Mouse (Mus musculus) megakaryocyte, embryonic 14.5 days (primary cell): ENCODE results near the gene Gstp2. TPM values are rescaled to one million over a fixed set of nuclear protein-coding genes. Genes with fewer than 3 reads are reported as not detected.

Source experiments
- H3K27me3 ChIP-seq: replicated peaks from 2 replicates; pipeline ENCODE3; 2012; ENCODE audit warnings: inconsistent platforms
- H3K36me3 ChIP-seq: replicated peaks from 2 replicates; pipeline ENCODE3; 2012; ENCODE audit warnings: low read length, inconsistent platforms, mixed read lengths
- H3K4me1 ChIP-seq: 2 replicates; pipeline ENCODE4 v1.6.1; 2012; ENCODE audit warnings: inconsistent platforms
- H3K4me3 ChIP-seq: replicated peaks from 2 replicates; pipeline ENCODE3; 2012; ENCODE audit warnings: moderate library complexity, mild to moderate bottlenecking, inconsistent platforms
- H3K9me3 ChIP-seq: 2 replicates; pipeline ENCODE4 v1.6.1; 2012; ENCODE audit warnings: inconsistent platforms
- FLI1 ChIP-seq: IDR thresholded peaks from 2 replicates; pipeline ENCODE4 v1.6.1; 2012; ENCODE audit warnings: low read length, inconsistent platforms, mixed read lengths
- GATA1 ChIP-seq: IDR thresholded peaks from 3 replicates; pipeline ENCODE4 v1.6.1; 2012; ENCODE audit warnings: mixed read lengths, low read length, inconsistent platforms, borderline replicate concordance
- polyA plus RNA-seq: library from polyadenylated mRNA; stranded (reverse); fragments of >175 nt; gene quantifications from 2 replicates; pipeline ENCODE4 v1.2.3, GENCODE M21; 2012; ENCODE audit warnings: low replicate concordance; ENCODE audit not compliant: insufficient read depth

Gstp2 gene
- polyA plus RNA-seq, 1 experiment: not detected

- Histone ChIP-seq H3K4me1 (peaks cover 55% of the 10 kb centered on the region), H3K9me3 (no peaks in the 10 kb centered on the region), H3K4me3 (no peak overlapping the region), H3K27me3 (peaks cover 82% of the 10 kb centered on the region), H3K36me3 (no peaks in the 10 kb centered on the region)
- TF ChIP-seq FLI1 (no peak), GATA1 (no peak)
Measured at GRCm38 (mm10) chr19:4086156-4086555, 40.3 kb upstream of the Gstp2 start.

GRCm38 (mm10) chr19:4084984-4085383 lies 39.2 kb upstream of the Gstp2 start:
- Histone ChIP-seq H3K9me3 (no peaks in the 10 kb centered on the region), H3K4me3 (no peak overlapping the region), H3K4me1 (peaks cover 53% of the 10 kb centered on the region), H3K27me3 (peaks cover 86% of the 10 kb centered on the region), H3K36me3 (no peaks in the 10 kb centered on the region)
- no peak for TF ChIP-seq FLI1
- no peak for TF ChIP-seq GATA1

- Histone ChIP-seq H3K36me3 (no peaks in the 10 kb centered on the region), H3K4me1 (peaks cover 53% of the 10 kb centered on the region), H3K9me3 (no peaks in the 10 kb centered on the region), H3K4me3 (no peak overlapping the region), H3K27me3 (peaks cover 86% of the 10 kb centered on the region)
- TF ChIP-seq FLI1 (no peak), GATA1 (no peak)
Measured at GRCm38 (mm10) chr19:4083826-4084225, 38.0 kb upstream of the Gstp2 start.

GRCm38 (mm10) chr19:4083316-4083715 lies 37.5 kb upstream of the Gstp2 start:
- Histone ChIP-seq H3K4me1 (peaks cover 49% of the 10 kb centered on the region), H3K4me3 (no peak overlapping the region), H3K27me3 (peaks cover 84% of the 10 kb centered on the region), H3K9me3 (no peaks in the 10 kb centered on the region), H3K36me3 (no peaks in the 10 kb centered on the region)
- TF ChIP-seq GATA1 (no peak), FLI1 (no peak)

- peaks cover 6% of the 10 kb centered on the region; the same call in 1 of the 2 replicates for H3K9me3 ChIP-seq
- no peak overlapping the region for H3K4me3 ChIP-seq
- H3K27me3 ChIP-seq: peaks cover 85% of the 10 kb centered on the region
- TF ChIP-seq GATA1: no peak
- TF ChIP-seq FLI1: no peak
- H3K4me1 ChIP-seq: peaks cover 50% of the 10 kb centered on the region
- no peaks in the 10 kb centered on the region for H3K36me3 ChIP-seq
Measured at GRCm38 (mm10) chr19:4082219-4082965, 36.6 kb upstream of the Gstp2 start.

- H3K9me3 ChIP-seq: peaks cover 9% of the 10 kb centered on the region
- H3K36me3 ChIP-seq: no peaks in the 10 kb centered on the region
- H3K4me1 ChIP-seq: peaks cover 43% of the 10 kb centered on the region
- peaks cover 78% of the 10 kb centered on the region for H3K27me3 ChIP-seq
- no peak within 1 kb of the TSS for H3K4me3 ChIP-seq
- TF ChIP-seq GATA1: no peak
Measured at GRCm38 (mm10) chr19:4081394-4081793, 35.6 kb upstream of the Gstp2 start, which contains the start of gene Cabp2. Cabp2 (plus strand) TSS chr19:4081578.

GRCm38 (mm10) chr19:4080511-4081009 lies 34.7 kb upstream of the Gstp2 start:
- Histone ChIP-seq H3K9me3 (peaks cover 10% of the 10 kb centered on the region), H3K4me1 (peaks cover 35% of the 10 kb centered on the region), H3K27me3 (peaks cover 73% of the 10 kb centered on the region), H3K36me3 (no peaks in the 10 kb centered on the region), H3K4me3 (no peak overlapping the region)
- TF ChIP-seq GATA1: no peak
- no peak for TF ChIP-seq FLI1

- H3K4me3 ChIP-seq: no peak overlapping the region
- no peaks in the 10 kb centered on the region for H3K36me3 ChIP-seq
- TF ChIP-seq FLI1: no peak
- no peak for TF ChIP-seq GATA1
- peaks cover 10% of the 10 kb centered on the region for H3K9me3 ChIP-seq
- peaks cover 66% of the 10 kb centered on the region for H3K27me3 ChIP-seq
- peaks cover 25% of the 10 kb centered on the region for H3K4me1 ChIP-seq
Measured at GRCm38 (mm10) chr19:4079594-4079993, 33.8 kb upstream of the Gstp2 start.

GRCm38 (mm10) chr19:4075531-4075930 lies 29.7 kb upstream of the Gstp2 start:
- no peak overlapping the region for H3K4me3 ChIP-seq
- no peak for TF ChIP-seq GATA1

GRCm38 (mm10) chr19:4072706-4073424 lies 27.0 kb upstream of the Gstp2 start:
- peaks cover 47% of the 10 kb centered on the region for H3K27me3 ChIP-seq
- no peaks in the 10 kb centered on the region for H3K36me3 ChIP-seq
- peaks cover 8% of the 10 kb centered on the region for H3K9me3 ChIP-seq
- TF ChIP-seq GATA1 (no peak), FLI1 (no peak)
- no peak overlapping the region for H3K4me3 ChIP-seq
- peaks cover 7% of the 10 kb centered on the region for H3K4me1 ChIP-seq

More at GRCm38 (mm10) chr19:4075531-4075930, 29.7 kb upstream of the Gstp2 start:
- Histone ChIP-seq H3K36me3 (no peaks in the 10 kb centered on the region), H3K27me3 (peaks cover 49% of the 10 kb centered on the region), H3K9me3 (peaks cover 10% of the 10 kb centered on the region), H3K4me1 (peaks cover 12% of the 10 kb centered on the region)
